Mouse (Mus musculus): ENCODE data around the gene Rhog. TPM values are rescaled to one million over a fixed set of nuclear protein-coding genes. Genes with fewer than 3 reads are reported as not detected.

Gene Rhog
- 138 to 149 TPM (median 144 TPM) in 4 replicates for total RNA-seq (2023; ENCODE audit: inconsistent age)

DNA sequence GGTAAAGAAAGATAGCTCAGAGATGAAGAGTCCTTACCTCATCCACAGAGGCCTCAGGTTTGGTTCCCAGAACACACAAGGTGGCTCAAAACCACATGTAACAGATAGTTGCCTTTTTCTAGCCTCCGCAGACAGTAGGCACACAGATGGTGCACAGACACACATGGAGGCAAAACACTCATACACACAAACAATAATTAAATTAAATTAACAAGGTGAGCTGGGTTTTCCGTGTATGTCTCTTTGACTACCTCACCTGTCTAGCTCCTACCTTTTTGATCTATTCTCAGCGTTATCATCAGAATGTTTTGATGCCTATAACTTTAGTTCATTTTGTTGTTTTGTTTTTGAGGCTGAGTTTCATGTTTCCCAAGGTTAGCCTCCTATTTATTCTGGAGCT lies at the start of gene Rhog:
TSS of gene Rhog (minus strand) at position 101 of the 400 bp plus-strand sequence.

DNA sequence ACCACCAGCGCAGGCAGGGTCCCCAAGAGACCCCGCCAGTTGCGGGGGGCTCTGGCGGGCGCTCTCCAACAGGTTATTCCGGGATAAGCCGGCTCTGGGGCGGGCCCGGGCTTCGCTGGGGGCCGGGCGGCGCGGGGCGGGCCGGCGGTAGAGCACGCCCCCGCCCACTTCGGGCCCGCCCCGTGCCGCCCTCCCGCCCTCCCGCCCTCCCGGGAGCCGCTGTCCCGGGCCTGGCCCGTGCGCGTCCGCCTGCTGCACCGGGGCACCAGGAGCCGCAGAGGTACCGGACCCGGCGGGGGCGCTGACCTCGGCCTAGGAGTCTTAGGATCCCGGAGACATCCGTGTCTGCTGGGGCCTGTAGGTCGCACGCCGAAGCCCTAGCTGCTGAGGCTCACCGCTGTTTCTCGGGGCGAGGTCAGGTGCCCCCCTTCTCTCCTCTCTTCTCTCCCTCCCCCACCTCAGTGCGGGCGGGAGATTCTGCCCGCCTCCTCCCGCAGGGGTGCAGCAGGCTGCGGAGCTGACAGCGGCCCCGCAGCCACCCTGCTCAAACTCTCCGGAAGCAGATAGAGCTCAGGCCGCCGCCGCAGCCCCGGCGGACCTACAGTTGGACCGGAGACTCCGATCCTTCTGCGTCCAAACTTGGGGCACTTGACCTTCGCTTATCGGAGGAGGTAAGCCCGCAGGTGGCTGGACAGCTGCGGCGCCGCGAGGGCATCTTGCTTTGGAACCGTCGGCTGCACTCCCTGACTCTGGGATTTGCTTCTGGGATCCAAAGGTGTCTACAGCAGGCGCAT lies 11.9 kb upstream of the Rhog start, which contains the start of gene Stim1:
TSS of gene Stim1 (plus strand) at position 206 of the 794 bp plus-strand sequence.

DNA sequence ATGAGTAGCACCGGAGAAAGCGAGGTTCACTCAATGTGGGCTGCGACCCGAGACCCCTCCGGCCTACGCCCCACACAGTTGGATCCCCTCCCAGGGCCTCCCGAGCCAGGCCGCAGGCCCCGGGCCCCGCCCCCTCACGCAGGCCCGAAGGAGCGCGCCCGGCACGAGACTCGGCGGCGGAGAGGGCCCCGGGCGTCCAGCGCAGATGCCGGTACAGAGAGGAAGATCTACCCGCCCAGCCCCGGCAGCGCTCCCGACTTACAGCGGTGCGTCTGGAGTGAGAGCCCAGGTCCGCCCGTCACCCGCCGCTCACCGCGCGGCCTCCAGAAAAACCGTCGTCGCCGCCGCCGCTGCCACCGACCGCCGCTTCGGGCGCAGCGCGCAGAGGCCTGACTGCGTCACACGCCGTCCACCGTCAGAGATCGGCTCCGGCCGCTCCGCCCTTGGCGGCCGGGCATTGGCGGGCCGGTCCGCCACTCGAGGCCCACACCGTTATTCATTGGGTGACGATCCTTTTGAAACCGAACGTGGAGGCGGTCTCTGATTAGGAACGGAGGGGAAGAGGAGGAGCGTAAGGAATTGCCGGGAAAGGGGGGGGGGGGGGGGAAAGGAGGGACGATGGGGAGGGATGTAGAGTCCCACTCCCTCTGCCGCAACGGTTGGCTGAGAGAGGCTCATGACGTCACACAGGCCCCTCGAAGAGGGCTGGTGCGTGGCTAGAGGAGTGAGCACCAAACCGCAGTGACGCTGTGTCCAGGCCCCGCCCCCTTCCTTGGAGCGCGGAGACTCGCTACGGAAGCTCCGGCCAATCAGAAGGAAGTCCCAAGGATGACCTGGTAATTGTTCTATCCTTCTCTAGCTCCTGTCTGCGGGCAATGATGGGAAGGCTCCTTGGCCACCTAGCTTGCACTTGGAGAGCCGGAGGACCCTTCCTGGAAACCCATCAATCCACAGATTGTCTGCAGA lies 45.8 kb downstream of the Rhog start, which contains the start of the genes Nup98 and Pgap2:
TSS of gene Nup98 (minus strand) at position 421 of the 966 bp plus-strand sequence.
TSS of gene Pgap2 (plus strand) at position 453 of the 966 bp plus-strand sequence.

Other genes with a start within 250 kb of the Rhog start
- gene Il18bp, start 237.4 kb downstream of the Rhog start, total RNA-seq (2023; ENCODE audit: inconsistent age) = 8.2 to 11.7 TPM (median 9.8 TPM) in 4 replicates
- gene Rnf121, start 190.6 kb downstream of the Rhog start, total RNA-seq (2023; ENCODE audit: inconsistent age) = 27.1 to 41.5 TPM (median 37.2 TPM) in 4 replicates
- gene Xndc1, start 190.5 kb downstream of the Rhog start, total RNA-seq (2023; ENCODE audit: inconsistent age) = 43.5 to 52.2 TPM (median 48.8 TPM) in 4 replicates
- gene Xntrpc, start 190.3 kb downstream of the Rhog start, total RNA-seq (2023; ENCODE audit: inconsistent age) = 5.4 to 7.0 TPM (median 5.8 TPM) in 4 replicates
- 2.7 to 4.2 TPM (median 3.4 TPM) in 4 replicates for gene Trpc2, start 172.9 kb downstream of the Rhog start, total RNA-seq (2023; ENCODE audit: inconsistent age)
- not detected in 4 replicates for gene Art1, start 154.3 kb downstream of the Rhog start, total RNA-seq (2023; ENCODE audit: inconsistent age)
- 3.7 to 5.7 TPM (median 4.3 TPM) in 4 replicates for gene Art5, start 146.6 kb downstream of the Rhog start, total RNA-seq (2023; ENCODE audit: inconsistent age)
- gene Chrna10, start 139.2 kb downstream of the Rhog start, total RNA-seq (2023; ENCODE audit: inconsistent age) = not detected in 4 replicates
- 104 to 126 TPM (median 116 TPM) in 4 replicates for gene Nup98, start 45.9 kb downstream of the Rhog start, total RNA-seq (2023; ENCODE audit: inconsistent age)
- 56.2 to 72.1 TPM (median 56.9 TPM) in 4 replicates for gene Pgap2, start 45.8 kb downstream of the Rhog start, total RNA-seq (2023; ENCODE audit: inconsistent age)
- gene Stim1, start 11.8 kb upstream of the Rhog start, total RNA-seq (2023; ENCODE audit: inconsistent age) = 71.0 to 85.1 TPM (median 76.3 TPM) in 4 replicates
- 36.5 to 47.4 TPM (median 43.8 TPM) in 4 replicates for gene Rrm1, start 185.6 kb upstream of the Rhog start, total RNA-seq (2023; ENCODE audit: inconsistent age)
- not detected in 4 replicates for gene Olfr543, start 225.6 kb upstream of the Rhog start, total RNA-seq (2023; ENCODE audit: inconsistent age)
- gene Olfr544, start 232.3 kb upstream of the Rhog start, total RNA-seq (2023; ENCODE audit: inconsistent age) = not detected in 4 replicates
- gene Olfr545, start 243.5 kb upstream of the Rhog start, total RNA-seq (2023; ENCODE audit: inconsistent age) = not detected in 4 replicates

Measured in B cell, adult (primary cell).